Mouse (Mus musculus) erythroblast, embryonic 14.5 days (primary cell): ENCODE data around the gene Synpo2.
"Not testable (repeated sequence)": the region's sequence is repeated elsewhere in the genome, so short reads cannot be mapped to it uniquely, and the experiment has no call there.

Experiments used
- GATA1 ChIP-seq: IDR thresholded peaks from 2 replicates; pipeline ENCODE4 v1.6.1; 2012; ENCODE audit warnings: low read length, inconsistent platforms, mixed read lengths
- TAL1 ChIP-seq: IDR thresholded peaks from 3 replicates; pipeline ENCODE4 v1.6.1; 2012; ENCODE audit warnings: low read length, inconsistent platforms, mixed read lengths

DNA sequence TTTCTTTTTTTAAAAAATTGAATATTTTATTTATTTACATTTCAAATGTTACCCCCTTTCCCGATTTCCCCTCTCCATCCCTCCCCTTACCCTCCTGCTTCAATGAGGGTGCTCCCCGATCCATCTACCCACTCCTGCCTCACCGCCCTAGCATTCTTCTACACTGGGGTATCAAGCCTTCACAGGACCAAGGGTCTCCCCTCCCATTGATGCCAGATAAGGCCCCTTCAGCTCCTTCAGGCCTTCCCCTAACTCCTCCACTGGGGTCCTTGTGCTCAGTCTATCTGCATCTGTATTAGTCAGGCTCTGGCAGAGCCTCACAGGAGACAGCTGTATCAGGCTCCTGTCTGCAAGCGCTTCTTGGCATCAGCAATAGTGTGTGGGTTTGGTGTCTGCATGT lies 109.2 kb downstream of the Synpo2 start:
- TF ChIP-seq TAL1, GATA1: not testable (repeated sequence)
